Mouse (Mus musculus): ENCODE measurements around the gene Ppp4r2. TPM values are rescaled to one million over a fixed set of nuclear protein-coding genes. Genes with fewer than 3 reads are reported as not detected.

The Ppp4r2 gene
- polyA plus RNA-seq (2015; fragmentation: Nextera tagmentation; extraction: Ambion mirVana) = 10.6 and 11.0 TPM in 2 replicates

- no peaks in the 10 kb centered on the region for H3K27me3 ChIP-seq
- DNase-seq (peak; percentile 84), ATAC-seq (ENCODE audit: low read depth) (peak; percentile 97)
- no peaks in the 10 kb centered on the region for H3K9me3 ChIP-seq (replicated peaks)
- H3K4me3 ChIP-seq (replicated peaks) = peak within 1 kb of the TSS; percentile 94
- H3K27ac ChIP-seq = peak within 1 kb of the TSS; percentile 80
- H3K4me1 ChIP-seq (replicated peaks) = peaks cover 38% of the 10 kb centered on the region
- peak within 1 kb of the TSS; percentile 75 for H3K4me2 ChIP-seq
- under 1% methylated on average over 41 of the region's 50 CpGs for WGBS (ENCODE audit: insufficient replicate concordance)
- H3K9ac ChIP-seq = peak within 1 kb of the TSS; percentile 92
- peaks cover 32% of the 10 kb centered on the region for H3K36me3 ChIP-seq
Observed at GRCm38 (mm10) chr6:100833355-100833754, at the start of gene Ppp4r2. Gene Ppp4r2, plus strand, starts transcription at chr6:100833622.

GRCm38 (mm10) chr6:100787726-100788125 is 45.7 kb upstream of the Ppp4r2 start:
- Histone ChIP-seq H3K36me3 (no peaks in the 10 kb centered on the region), H3K9me3 (replicated peaks) (no peaks in the 10 kb centered on the region), H3K4me1 (replicated peaks) (no peaks in the 10 kb centered on the region), H3K4me2 (no peak overlapping the region), H3K27ac (no peak overlapping the region), H3K9ac (no peak overlapping the region), H3K4me3 (replicated peaks) (no peak overlapping the region), H3K27me3 (no peaks in the 10 kb centered on the region)
- WGBS (ENCODE audit: insufficient replicate concordance) = 82% methylated on average over 1 of the region's 1 CpGs
- DNase-seq (no peak), ATAC-seq (ENCODE audit: low read depth) (no peak)

- H3K27me3 ChIP-seq = no peaks in the 10 kb centered on the region
- no peaks in the 10 kb centered on the region for H3K9me3 ChIP-seq (replicated peaks)
- no peak overlapping the region for H3K4me2 ChIP-seq
- 78% methylated on average over 1 of the region's 1 CpGs for WGBS (ENCODE audit: insufficient replicate concordance)
- no peaks in the 10 kb centered on the region for H3K4me1 ChIP-seq (replicated peaks)
- H3K27ac ChIP-seq = no peak overlapping the region
- ATAC-seq (ENCODE audit: low read depth) (no peak), DNase-seq (no peak)
- no peak overlapping the region for H3K9ac ChIP-seq
- no peak overlapping the region for H3K4me3 ChIP-seq (replicated peaks)
- H3K36me3 ChIP-seq = no peaks in the 10 kb centered on the region
Observed at GRCm38 (mm10) chr6:100789161-100789560, 44.3 kb upstream of the Ppp4r2 start.

GRCm38 (mm10) chr6:100792055-100792659 is 41.3 kb upstream of the Ppp4r2 start:
- Histone ChIP-seq H3K4me1 (replicated peaks) (no peaks in the 10 kb centered on the region), H3K27ac (no peak overlapping the region), H3K4me2 (no peak overlapping the region), H3K4me3 (replicated peaks) (no peak overlapping the region), H3K36me3 (no peaks in the 10 kb centered on the region), H3K27me3 (no peaks in the 10 kb centered on the region), H3K9ac (no peak overlapping the region), H3K9me3 (replicated peaks) (no peaks in the 10 kb centered on the region)
- WGBS (ENCODE audit: insufficient replicate concordance) = 52% methylated on average over 3 of the region's 3 CpGs
- DNase-seq (no peak), ATAC-seq (ENCODE audit: low read depth) (no peak)

- Histone ChIP-seq H3K4me2 (no peak overlapping the region), H3K9me3 (replicated peaks) (no peaks in the 10 kb centered on the region), H3K27ac (no peak overlapping the region), H3K4me1 (replicated peaks) (no peaks in the 10 kb centered on the region), H3K4me3 (replicated peaks) (no peak overlapping the region), H3K27me3 (no peaks in the 10 kb centered on the region), H3K9ac (no peak overlapping the region), H3K36me3 (no peaks in the 10 kb centered on the region)
- ATAC-seq (ENCODE audit: low read depth) (no peak), DNase-seq (no peak)
- WGBS (ENCODE audit: insufficient replicate concordance) = 68% methylated on average over 14 of the region's 14 CpGs
Observed at GRCm38 (mm10) chr6:100792973-100793769, 40.3 kb upstream of the Ppp4r2 start.

GRCm38 (mm10) chr6:100795797-100796196 is 37.6 kb upstream of the Ppp4r2 start:
- WGBS (ENCODE audit: insufficient replicate concordance) = 39% methylated on average over 6 of the region's 6 CpGs
- Histone ChIP-seq H3K9ac (no peak overlapping the region), H3K4me3 (replicated peaks) (no peak overlapping the region), H3K27ac (no peak overlapping the region), H3K4me1 (replicated peaks) (no peaks in the 10 kb centered on the region), H3K27me3 (no peaks in the 10 kb centered on the region), H3K9me3 (replicated peaks) (no peaks in the 10 kb centered on the region), H3K4me2 (no peak overlapping the region), H3K36me3 (no peaks in the 10 kb centered on the region)
- no peak for DNase-seq
- no peak for ATAC-seq (ENCODE audit: low read depth)

- ATAC-seq (ENCODE audit: low read depth) (no peak), DNase-seq (no peak)
- WGBS (ENCODE audit: insufficient replicate concordance) = 76% methylated on average over 6 of the region's 6 CpGs
- no peaks in the 10 kb centered on the region for H3K4me1 ChIP-seq (replicated peaks)
- H3K4me3 ChIP-seq (replicated peaks) = no peak overlapping the region
- H3K36me3 ChIP-seq = no peaks in the 10 kb centered on the region
- no peaks in the 10 kb centered on the region for H3K27me3 ChIP-seq
- no peak overlapping the region for H3K27ac ChIP-seq
- no peak overlapping the region for H3K4me2 ChIP-seq
- no peaks in the 10 kb centered on the region for H3K9me3 ChIP-seq (replicated peaks)
- H3K9ac ChIP-seq = no peak overlapping the region
Observed at GRCm38 (mm10) chr6:100799290-100799689, 34.1 kb upstream of the Ppp4r2 start.

- Histone ChIP-seq H3K36me3 (no peaks in the 10 kb centered on the region), H3K4me2 (no peak overlapping the region), H3K4me3 (replicated peaks) (no peak overlapping the region), H3K9me3 (replicated peaks) (no peaks in the 10 kb centered on the region), H3K27ac (no peak overlapping the region), H3K9ac (no peak overlapping the region), H3K27me3 (no peaks in the 10 kb centered on the region), H3K4me1 (replicated peaks) (no peaks in the 10 kb centered on the region)
- ATAC-seq (ENCODE audit: low read depth) (no peak), DNase-seq (no peak)
- WGBS (ENCODE audit: insufficient replicate concordance) = 70% methylated on average over 4 of the region's 4 CpGs
Observed at GRCm38 (mm10) chr6:100799766-100800165, 33.7 kb upstream of the Ppp4r2 start.

- WGBS (ENCODE audit: insufficient replicate concordance) = 41% methylated on average over 10 of the region's 10 CpGs
- H3K9ac ChIP-seq = no peak overlapping the region
- H3K4me3 ChIP-seq (replicated peaks) = no peak overlapping the region
- no peaks in the 10 kb centered on the region for H3K27me3 ChIP-seq
- H3K4me2 ChIP-seq = no peak overlapping the region
- no peak overlapping the region for H3K27ac ChIP-seq
- no peaks in the 10 kb centered on the region for H3K36me3 ChIP-seq
- H3K9me3 ChIP-seq (replicated peaks) = no peaks in the 10 kb centered on the region
- no peak for DNase-seq
- no peaks in the 10 kb centered on the region for H3K4me1 ChIP-seq (replicated peaks)
- no peak for ATAC-seq (ENCODE audit: low read depth)
Observed at GRCm38 (mm10) chr6:100800497-100800955, 32.9 kb upstream of the Ppp4r2 start.

- H3K4me3 ChIP-seq (replicated peaks) = no peak overlapping the region
- H3K9ac ChIP-seq = no peak overlapping the region
- no peaks in the 10 kb centered on the region for H3K27me3 ChIP-seq
- H3K4me1 ChIP-seq (replicated peaks) = no peaks in the 10 kb centered on the region
- no peaks in the 10 kb centered on the region for H3K36me3 ChIP-seq
- 57% methylated on average over 13 of the region's 13 CpGs for WGBS (ENCODE audit: insufficient replicate concordance)
- DNase-seq (no peak), ATAC-seq (ENCODE audit: low read depth) (no peak)
- no peak overlapping the region for H3K27ac ChIP-seq
- H3K4me2 ChIP-seq = no peak overlapping the region
- no peaks in the 10 kb centered on the region for H3K9me3 ChIP-seq (replicated peaks)
Observed at GRCm38 (mm10) chr6:100802381-100803083, 30.9 kb upstream of the Ppp4r2 start.

GRCm38 (mm10) chr6:100803250-100803649 is 30.2 kb upstream of the Ppp4r2 start:
- no peak overlapping the region for H3K9ac ChIP-seq
- DNase-seq (no peak), ATAC-seq (ENCODE audit: low read depth) (no peak)
- no peak overlapping the region for H3K4me3 ChIP-seq (replicated peaks)
- H3K4me1 ChIP-seq (replicated peaks) = no peaks in the 10 kb centered on the region
- WGBS (ENCODE audit: insufficient replicate concordance) = 71% methylated on average over 3 of the region's 3 CpGs
- no peaks in the 10 kb centered on the region for H3K9me3 ChIP-seq (replicated peaks)
- no peak overlapping the region for H3K4me2 ChIP-seq
- no peaks in the 10 kb centered on the region for H3K36me3 ChIP-seq
- H3K27me3 ChIP-seq = no peaks in the 10 kb centered on the region
- no peak overlapping the region for H3K27ac ChIP-seq

Measured in liver, embryonic 13.5 days (tissue).